Mouse (Mus musculus) midbrain, postnatal 0 days (tissue): ENCODE measurements at regions not wholly inside any gene's neighbourhood (a gene's known extent, or its start where the extent isn't known, plus 50 kb on each side); places are given as distances from the start of the nearest gene placed in this dataset.

Experiments
- ATAC-seq: fragments of 200-750 bp; cut with Nextera tagmentation; 2 replicates; pipeline ENCODE4 v1.8.0; 2017; ENCODE audit warnings: moderate number of reproducible peaks, mild to moderate bottlenecking, moderate TSS enrichment, moderate library complexity; ENCODE audit not compliant: low FRiP score
- DNase-seq: peaks from one replicate; pipeline ENCODE4 v3.0.0-alpha.2; 2015; ENCODE audit warnings: low spot score
- H3K27ac ChIP-seq: fragments of 300-500 bp; sonication (generic); 2 replicates; pipeline ENCODE4 v1.5.1; 2014; ENCODE audit warnings: low read depth, mild to moderate bottlenecking, low read length, mixed read lengths
- H3K27me3 ChIP-seq: fragments of 300-500 bp; sonication (generic); 2 replicates; pipeline ENCODE4 v1.6.1; 2014; ENCODE audit warnings: low read length, control low read depth, mixed read lengths; ENCODE audit not compliant: insufficient read depth
- H3K36me3 ChIP-seq: fragments of 300-500 bp; sonication (generic); 2 replicates; pipeline ENCODE4 v1.6.1; 2014; ENCODE audit warnings: low read length, control low read depth, mixed read lengths; ENCODE audit not compliant: insufficient read depth
- H3K4me1 ChIP-seq: fragments of 300-500 bp; sonication (generic); 2 replicates; pipeline ENCODE4 v1.6.1; 2014; ENCODE audit warnings: mild to moderate bottlenecking, control low read depth, antibody characterized with exemption, low read length, mixed read lengths; ENCODE audit not compliant: insufficient read depth
- H3K4me2 ChIP-seq: fragments of 300-500 bp; sonication (generic); 2 replicates; pipeline ENCODE4 v1.6.1; 2014; ENCODE audit warnings: low read depth, mild to moderate bottlenecking, low read length, mixed read lengths; ENCODE audit not compliant: poor library complexity, severe bottlenecking
- H3K4me3 ChIP-seq: fragments of 300-500 bp; sonication (generic); 2 replicates; pipeline ENCODE4 v1.5.1; 2014; ENCODE audit warnings: low read depth, mild to moderate bottlenecking, low read length, moderate library complexity
- H3K9ac ChIP-seq: fragments of 300-500 bp; sonication (generic); replicated peaks from 2 replicates; pipeline ENCODE4 v1.6.1; 2014; ENCODE audit warnings: mild to moderate bottlenecking, low read length, moderate library complexity, mixed read lengths; ENCODE audit not compliant: poor library complexity, severe bottlenecking
- H3K9me3 ChIP-seq: fragments of 300-500 bp; sonication (generic); 2 replicates; pipeline ENCODE4 v1.6.1; 2016; ENCODE audit warnings: low read length, control low read depth
- CTCF ChIP-seq: IDR thresholded peaks from 2 replicates; pipeline ENCODE4 v1.5.1; 2016; ENCODE audit warnings: antibody characterized with exemption, mild to moderate bottlenecking
- WGBS: fragments of 180-500 bp; shearing (Covaris S2); extraction: QIAGEN DNeasy Blood & Tissue Kit; methylation state at CpG from one replicate; pipeline ENCODE4 v1.1.7; 2014; 5-methylcytosine and 5-hydroxymethylcytosine counted together

DNA sequence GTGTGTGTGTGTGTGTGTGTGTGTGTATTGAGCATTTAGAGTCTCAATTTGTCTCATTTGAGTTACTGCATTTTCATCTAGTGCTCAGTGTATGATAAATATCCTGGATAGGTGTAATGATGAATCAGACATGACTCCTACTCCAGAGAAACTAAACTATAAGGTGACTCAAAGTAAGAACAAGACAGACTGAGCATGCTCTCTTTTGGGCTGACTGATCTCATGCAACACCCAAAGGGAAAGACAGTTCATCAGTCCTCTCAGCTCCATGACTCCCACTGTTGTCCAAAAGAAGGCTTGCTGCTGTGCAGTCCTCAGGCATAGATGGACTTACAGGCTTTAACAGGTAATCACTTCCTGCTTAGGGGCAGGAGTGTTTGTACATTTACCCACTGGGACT lies 132.7 kb upstream of the Itga4 start:
- Histone ChIP-seq H3K4me3 (no peak overlapping the region), H3K4me2 (no peak overlapping the region), H3K36me3 (no peaks in the 10 kb centered on the region), H3K27me3 (no peaks in the 10 kb centered on the region), H3K9me3 (no peaks in the 10 kb centered on the region), H3K27ac (no peak overlapping the region), H3K4me1 (no peaks in the 10 kb centered on the region), H3K9ac (no peak overlapping the region)
- no peak for DNase-seq
- no peak for TF ChIP-seq CTCF
- no peak for ATAC-seq

DNA sequence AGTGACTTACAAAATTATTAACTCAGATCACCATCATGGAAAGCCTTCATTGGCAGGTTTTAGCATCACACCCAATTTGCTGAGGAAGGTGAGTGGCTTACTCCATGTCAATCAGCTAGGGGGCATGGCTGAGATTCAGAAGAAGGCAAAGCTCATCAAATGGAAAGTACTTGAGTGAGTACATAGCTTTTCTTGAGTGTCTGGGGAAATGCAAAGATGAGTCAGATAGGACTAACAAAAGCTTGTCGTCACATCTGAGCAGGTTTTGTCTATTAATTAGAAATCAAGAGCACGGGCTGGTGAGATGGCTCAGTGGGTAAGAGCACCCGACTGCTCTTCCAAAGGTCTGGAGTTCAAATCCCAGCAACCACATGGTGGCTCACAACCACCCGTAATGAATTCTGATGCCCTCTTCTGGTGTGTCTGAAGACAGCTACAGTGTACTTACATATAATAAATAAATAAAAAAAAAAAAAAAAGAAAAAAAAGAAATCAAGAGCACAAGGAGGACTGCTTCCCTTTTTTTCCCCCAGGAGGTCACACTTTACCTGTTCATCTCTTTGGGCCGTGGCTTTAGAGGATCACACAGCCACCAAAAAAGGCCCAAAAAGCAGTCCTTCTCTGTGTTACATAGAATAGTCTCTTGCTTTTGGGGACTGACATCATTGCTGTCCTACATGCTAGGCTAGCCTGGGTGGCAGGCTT lies 130.8 kb upstream of the Itga4 start:
- TF ChIP-seq CTCF: no peak
- no peak for ATAC-seq
- no peak overlapping the region for H3K27ac ChIP-seq

DNA sequence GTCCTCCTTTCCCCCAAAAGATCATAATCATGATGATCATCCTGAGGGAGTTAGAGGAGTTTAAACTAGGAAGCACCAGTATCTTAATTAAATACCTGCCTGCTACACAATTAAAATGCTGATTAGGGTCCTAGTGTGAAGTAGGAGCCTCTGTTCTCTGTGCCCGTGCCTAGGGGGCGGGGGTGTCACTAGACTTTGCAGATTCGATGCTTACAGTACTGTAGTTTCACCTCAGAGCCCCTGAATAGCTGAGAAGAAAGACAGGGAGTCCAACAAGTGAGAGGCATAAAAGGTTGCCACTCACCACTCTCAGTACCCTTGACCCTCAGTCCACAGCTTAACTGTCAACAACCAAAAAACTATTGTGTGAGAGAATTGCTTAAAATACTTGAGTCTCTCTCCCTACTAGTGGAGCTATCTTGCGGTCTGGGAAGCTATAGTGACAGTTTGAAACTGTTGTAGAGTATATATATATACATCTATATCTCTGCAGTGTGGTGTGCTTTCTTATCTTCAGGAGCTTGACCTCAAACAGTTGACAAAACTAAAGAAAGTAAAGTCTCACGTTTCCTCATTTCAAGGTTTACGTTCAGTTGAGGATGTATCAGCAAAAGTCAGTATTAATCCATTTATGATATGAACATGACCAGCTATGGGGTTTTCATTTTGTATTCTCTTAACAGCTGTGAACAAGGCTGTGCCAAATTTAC lies 128.9 kb upstream of the Itga4 start:
- no peak for TF ChIP-seq CTCF
- Histone ChIP-seq H3K4me3 (no peak overlapping the region), H3K4me1 (no peaks in the 10 kb centered on the region), H3K9me3 (no peaks in the 10 kb centered on the region), H3K36me3 (no peaks in the 10 kb centered on the region), H3K4me2 (no peak overlapping the region), H3K27me3 (no peaks in the 10 kb centered on the region), H3K9ac (no peak overlapping the region), H3K27ac (no peak overlapping the region)
- DNase-seq: no peak
- no peak for ATAC-seq
- WGBS: 50% methylated on average over 6 of the region's 6 CpGs

More for the DNA sequence above, 130.8 kb upstream of the Itga4 start:
- Histone ChIP-seq H3K4me2 (no peak overlapping the region), H3K9me3 (no peaks in the 10 kb centered on the region), H3K9ac (no peak overlapping the region), H3K27me3 (no peaks in the 10 kb centered on the region), H3K36me3 (no peaks in the 10 kb centered on the region), H3K4me1 (no peaks in the 10 kb centered on the region), H3K4me3 (no peak overlapping the region)
- 92% methylated on average over 4 of the region's 5 CpGs for WGBS
- DNase-seq: no peak

DNA sequence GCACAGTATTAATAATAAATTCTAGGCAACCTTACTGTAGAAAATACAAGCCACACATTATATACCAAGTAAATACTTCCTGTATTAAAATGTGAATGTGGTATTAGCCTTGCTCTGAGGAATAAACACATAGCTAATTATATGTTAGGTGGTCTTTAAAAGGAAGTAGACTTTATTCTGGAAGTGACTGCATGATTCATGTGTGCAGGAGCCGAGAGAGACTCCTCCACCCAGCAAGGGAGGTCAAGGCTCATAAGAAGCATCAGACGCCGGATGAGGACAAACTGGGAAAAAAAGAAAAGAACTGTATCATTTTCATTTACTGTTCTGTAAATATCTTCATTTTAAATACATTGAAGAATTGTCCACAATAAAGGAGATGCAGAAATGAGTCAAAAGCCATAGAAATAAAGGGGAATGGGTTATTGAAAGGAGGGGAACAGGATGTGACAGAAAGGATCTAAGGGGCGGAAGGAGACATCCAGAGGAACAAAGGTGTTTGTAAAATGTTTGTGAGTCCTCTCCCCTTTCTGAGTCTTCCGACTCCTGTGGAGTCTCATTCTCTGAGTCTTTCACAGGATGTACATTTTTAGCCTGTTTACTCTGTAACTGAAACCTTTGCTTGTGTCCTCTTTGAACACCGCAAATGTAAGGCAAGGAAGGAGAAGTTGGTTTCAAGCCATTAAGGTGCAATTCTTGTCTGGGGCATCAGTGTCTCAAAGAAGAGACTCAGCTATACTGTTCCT lies 128.1 kb upstream of the Itga4 start:
- 83% methylated on average over 6 of the region's 6 CpGs for WGBS
- no peak for TF ChIP-seq CTCF
- ATAC-seq: no peak

DNA sequence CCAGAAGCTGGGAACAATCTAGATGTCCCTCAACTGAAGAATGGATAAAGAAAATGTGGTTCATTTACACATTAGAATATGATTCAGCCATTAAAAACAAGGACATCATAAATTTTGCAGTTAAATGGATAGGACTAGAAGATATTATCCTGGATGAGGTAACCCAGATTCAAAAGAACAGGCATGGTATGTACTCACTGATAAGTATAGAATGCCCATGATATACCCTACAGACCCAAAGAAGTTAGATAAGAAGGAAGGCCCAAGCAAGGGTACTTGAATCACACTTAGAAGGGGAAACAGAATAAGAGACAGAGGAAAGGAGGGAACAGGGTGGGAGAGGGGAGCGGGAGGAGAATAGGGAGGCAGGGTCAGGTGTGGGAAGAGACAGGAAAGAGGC lies 127.4 kb upstream of the Itga4 start:
- H3K36me3 ChIP-seq: no peaks in the 10 kb centered on the region
- DNase-seq: no peak
- H3K27me3 ChIP-seq: no peaks in the 10 kb centered on the region
- ATAC-seq: no peak
- no peaks in the 10 kb centered on the region for H3K4me1 ChIP-seq
- TF ChIP-seq CTCF: no peak
- 100% methylated on average over 1 of the region's 1 CpGs for WGBS
- no peak overlapping the region for H3K27ac ChIP-seq
- no peak overlapping the region for H3K4me2 ChIP-seq
- H3K4me3 ChIP-seq: no peak overlapping the region
- H3K9me3 ChIP-seq: no peaks in the 10 kb centered on the region
- no peak overlapping the region for H3K9ac ChIP-seq

More for the DNA sequence above, 128.1 kb upstream of the Itga4 start:
- H3K27me3 ChIP-seq: no peaks in the 10 kb centered on the region
- DNase-seq: no peak
- no peak overlapping the region for H3K4me2 ChIP-seq
- H3K36me3 ChIP-seq: no peaks in the 10 kb centered on the region
- H3K27ac ChIP-seq: no peak overlapping the region
- H3K9ac ChIP-seq: no peak overlapping the region
- no peak overlapping the region for H3K4me3 ChIP-seq
- H3K9me3 ChIP-seq: no peaks in the 10 kb centered on the region
- no peaks in the 10 kb centered on the region for H3K4me1 ChIP-seq

DNA sequence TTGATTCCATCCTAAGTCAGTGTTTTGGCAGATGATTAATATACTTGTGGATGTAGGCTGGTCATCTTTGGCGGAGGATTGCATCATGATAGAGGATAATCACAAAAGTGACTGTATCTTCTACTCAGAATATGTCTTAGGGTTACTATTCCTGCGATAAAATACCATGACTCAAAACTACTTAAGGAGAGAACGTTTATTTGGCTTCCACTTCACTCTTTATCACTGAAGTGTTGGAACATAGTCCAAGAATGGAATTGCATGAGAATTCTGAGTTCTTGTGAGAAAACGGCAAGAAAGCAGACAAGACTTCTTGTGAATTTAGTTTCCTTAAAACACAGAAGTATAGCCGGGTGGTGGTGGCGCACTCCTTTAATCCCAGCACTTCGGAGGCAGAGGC lies 124.6 kb upstream of the Itga4 start:
- no peak for ATAC-seq
- 92% methylated on average over 7 of the region's 7 CpGs for WGBS
- H3K9ac ChIP-seq: no peak overlapping the region

More for the DNA sequence above, 124.6 kb upstream of the Itga4 start:
- no peak for TF ChIP-seq CTCF
- H3K9me3 ChIP-seq: no peaks in the 10 kb centered on the region
- no peaks in the 10 kb centered on the region for H3K27me3 ChIP-seq
- H3K27ac ChIP-seq: no peak overlapping the region
- H3K4me1 ChIP-seq: no peaks in the 10 kb centered on the region
- no peak for DNase-seq
- H3K4me2 ChIP-seq: no peak overlapping the region
- H3K36me3 ChIP-seq: no peaks in the 10 kb centered on the region
- no peak overlapping the region for H3K4me3 ChIP-seq
